Mouse (Mus musculus) myocyte (in vitro differentiated cells): ENCODE measurements around the gene Ubap1.

Experiments used
- E2F4 ChIP-seq: IDR thresholded peaks from one replicate; pipeline ENCODE4 v1.6.1; 2011; ENCODE audit warnings: mild to moderate bottlenecking, control low read depth, moderate library complexity; ENCODE audit not compliant: insufficient read depth
- POLR2A ChIP-seq: IDR thresholded peaks from one replicate; pipeline ENCODE4 v1.6.1; 2011; ENCODE audit warnings: low read depth, mild to moderate bottlenecking, control low read depth, moderate library complexity; ENCODE audit not compliant: insufficient read length

DNA sequence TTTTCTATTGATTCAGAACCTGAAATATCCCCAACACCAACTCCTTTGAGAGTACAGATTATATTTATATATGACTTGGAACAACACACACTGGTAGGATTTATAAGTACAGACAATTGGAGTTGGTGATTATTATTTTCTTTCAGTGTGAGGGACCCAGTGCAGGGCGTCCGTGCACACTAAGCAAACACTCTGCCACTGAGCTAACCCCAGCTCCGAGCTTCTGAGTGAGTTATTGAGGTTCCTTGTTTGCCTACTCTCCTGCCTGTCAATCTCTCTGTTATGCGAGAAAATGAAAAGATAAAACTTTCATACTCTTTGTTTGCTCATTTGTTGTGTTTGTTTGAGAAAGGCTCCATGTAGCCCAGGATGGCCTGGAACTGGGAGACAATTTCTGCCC, 27.8 kb upstream of the Ubap1 start:
- TF ChIP-seq POLR2A (no peak), E2F4 (no peak)
